10 mouse cellular contexts compared by ENCODE assay signal in genomic region chr17:80884886-80885285, GRCm38 (mm10).
"Had no signal": no experiment of that assay in that cellular context is flagged by ENCODE, and none has a peak within 500 bp of the region (broad histone marks: within the 10 kb centered on the region; RNA-seq: fewer than 3 reads in every experiment).

No protein-coding gene starts in this region.

- DNase-seq: kidney, adult 11 months; kidney, adult 9 months; kidney, postnatal 36 days; liver; lung, adult 18-20 months; lung, postnatal 36 days; right cerebral cortex, adult 18-20 months; thymus, postnatal 4 days had no signal

- H3K27ac ChIP-seq: kidney, postnatal 0 days; liver, embryonic 14.5 days had no signal

- H3K9ac ChIP-seq: liver, embryonic 14.5 days had no signal
